Comparison of ENCODE assay signal across 8 mouse cellular contexts in genomic region chr6:125481667-125482390, GRCm38 (mm10). TPM values are rescaled to one million over a fixed set of nuclear protein-coding genes. Genes with fewer than 3 reads are reported as not detected.
DNase-seq lines count a peak whose midpoint lies in the region; ATAC-seq and TF ChIP-seq lines count a peak whose summit lies in the region.

No protein-coding gene starts in this region.

- H3K9me3 ChIP-seq in liver, postnatal 0 days (ENCODE audit: low read length) = no peaks in the 10 kb centered on the region

- intact Hi-C loops in gastrocnemius, adult 2 months (cut with DNase I) = no loop called here

- peaks cover 90% of the 10 kb centered on the region for H3K4me1 ChIP-seq in liver, postnatal 0 days (ENCODE audit: insufficient read depth)

- H3K4me2 ChIP-seq in liver, postnatal 0 days (ENCODE audit: low read depth, low read length) = peak overlapping the region; percentile 58

- H3K36me3 ChIP-seq in liver, postnatal 0 days (replicated peaks; ENCODE audit: insufficient read depth, low read length) = peaks cover 4% of the 10 kb centered on the region; the same call in 1 of the 2 replicates

- H3K4me3 ChIP-seq in gastrocnemius, adult 2 months = peak overlapping the region; percentile 28
- no peak overlapping the region for H3K4me3 ChIP-seq in liver, postnatal 0 days (ENCODE audit: low read depth, low read length)

- no peak for DNase-seq in gastrocnemius, adult 2 months
- DNase-seq in gastrocnemius, adult 8-10 months (ENCODE audit: low spot score in 2 of 2) = no peak
- peak; percentile 80 for DNase-seq in MEL-GATA-1-ER (ENCODE audit: extremely low read depth, low read depth)
- peak; percentile 69 for DNase-seq in induced T-regulatory cell, adult 2 months (ENCODE audit: low read depth)
- no peak for DNase-seq in liver, postnatal 0 days
- peak; percentile 30 for DNase-seq in thymus, postnatal 4 days
- DNase-seq in right cerebral cortex, postnatal 36 days (ENCODE audit: low spot score in 2 of 2) = no peak
- no peak for DNase-seq in spleen, postnatal 10 days (ENCODE audit: low spot score in 2 of 2)

- no peaks in the 10 kb centered on the region for H3K27me3 ChIP-seq in liver, postnatal 0 days (ENCODE audit: insufficient read depth, low read length)

- no peak for TF ChIP-seq CTCF in gastrocnemius, adult 2 months (IDR thresholded peaks at IDR 0.05)
- TF ChIP-seq CTCF in liver, postnatal 0 days (IDR thresholded peaks at IDR 0.05; ENCODE audit: low read depth) = peak; percentile 12; the same call in 1 of the 2 replicates

- whole genome bisulfite sequencing in liver, postnatal 0 days (ENCODE audit: insufficient replicate concordance) = 25% methylated on average over 7 of the region's 7 CpGs

- peak overlapping the region; percentile 81 for H3K27ac ChIP-seq in gastrocnemius, adult 2 months
- H3K27ac ChIP-seq in liver, postnatal 0 days (ENCODE audit: low read depth) = peak overlapping the region; percentile 77

- TF ChIP-seq EP300 in liver, postnatal 0 days (IDR thresholded peaks at IDR 0.05; ENCODE audit: low read depth) = no peak

- ATAC-seq in liver, postnatal 0 days = peak; percentile 24

- peak overlapping the region; percentile 46 for H3K9ac ChIP-seq in liver, postnatal 0 days (replicated peaks)

RNA-seq across cellular contexts. Expression of gene Cd9, which starts 12.8 kb away (rescaled TPM):
- total RNA-seq in gastrocnemius, adult 2 months (2021) = 10 to 100 TPM; 19.1 to 30.7 TPM
- 10 to 100 TPM; 10.5 to 19.3 (median 15.0) TPM for total RNA-seq in gastrocnemius, adult 8-10 months (2022)
- polyA plus RNA-seq in liver, postnatal 0 days (2015; fragmentation: Nextera tagmentation; extraction: Ambion mirVana) = 243 and 249 TPM in 2 replicates

Comparison
In these comparisons a context has a peak if more than half of its experiments do, and no peak if none do; other contexts are left out.
1. DNase-seq: peak in MEL-GATA-1-ER (single experiment), induced T-regulatory cell, adult 2 months (single experiment) and thymus, postnatal 4 days (single experiment); none in gastrocnemius, adult 2 months (single experiment), gastrocnemius, adult 8-10 months (0 of 2), liver, postnatal 0 days (single experiment), right cerebral cortex, postnatal 36 days (0 of 2) and spleen, postnatal 10 days (0 of 2).